Mouse (Mus musculus): ENCODE measurements around the gene Pja2. TPM values are rescaled to one million over a fixed set of nuclear protein-coding genes. Genes with fewer than 3 reads are reported as not detected.
"Not testable (repeated sequence)": the region's sequence is repeated elsewhere in the genome, so short reads cannot be mapped to it uniquely, and the experiment has no call there.

Gene Pja2
- polyA plus RNA-seq, 1 experiment from 2014 or later: 29.9 TPM

DNA sequence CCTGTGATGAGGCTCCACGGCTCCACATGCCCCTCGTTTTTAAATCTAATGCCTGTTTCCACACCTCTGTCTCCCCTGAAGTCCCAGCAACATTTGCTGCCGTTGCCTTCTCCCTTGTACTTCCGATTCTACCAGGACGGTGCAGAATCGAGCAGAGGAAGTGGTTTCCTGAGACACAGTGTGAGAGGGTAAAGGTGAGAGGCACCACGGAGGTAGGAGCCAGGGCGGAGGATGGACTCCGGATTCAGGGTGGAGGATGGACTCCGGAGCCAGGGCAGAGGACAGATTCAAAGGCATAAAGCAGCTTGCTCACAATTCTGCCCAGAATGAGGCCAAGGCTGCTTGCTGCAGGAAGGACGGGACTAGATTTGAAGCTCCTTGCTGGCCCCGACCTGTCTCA lies 88.8 kb downstream of the Pja2 start:
- no peak overlapping the region for H3K27ac ChIP-seq
- no peaks in the 10 kb centered on the region for H3K79me2 ChIP-seq (ENCODE audit: inconsistent target)
- WGBS (ENCODE audit: missing documents): 52% methylated on average over 12 of the region's 12 CpGs
- no peak overlapping the region for H3K4me3 ChIP-seq (ENCODE audit: inconsistent target)
- no peaks in the 10 kb centered on the region for H3K36me3 ChIP-seq (ENCODE audit: inconsistent target)

DNA sequence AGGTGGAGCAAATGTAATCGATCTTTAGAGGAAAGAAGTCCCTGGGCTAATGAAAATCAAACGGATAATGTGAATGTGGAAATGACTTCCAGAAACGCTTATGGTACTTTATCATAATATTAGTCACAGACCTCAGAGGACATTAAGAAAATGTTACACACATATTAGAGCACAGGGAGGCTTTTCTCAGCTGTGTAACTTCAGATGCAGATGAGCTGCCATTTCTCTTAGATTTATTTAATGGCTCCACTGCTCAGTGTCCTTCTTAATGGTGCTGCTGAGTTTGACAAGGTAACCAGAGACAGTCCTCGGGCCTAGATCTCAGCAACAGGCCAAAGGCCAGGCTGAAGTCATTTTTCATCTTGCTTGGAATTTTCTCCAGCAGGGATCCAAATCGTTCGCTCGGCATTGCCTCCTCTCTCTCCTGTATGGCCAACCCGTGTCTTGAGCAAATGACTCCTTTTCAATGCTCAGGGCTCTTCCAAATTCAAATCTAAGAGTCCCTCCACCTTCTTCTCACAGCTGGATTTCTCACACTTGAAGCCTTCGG lies 89.3 kb downstream of the Pja2 start:
- H3K79me2 ChIP-seq (ENCODE audit: inconsistent target): no peaks in the 10 kb centered on the region
- no peak overlapping the region for H3K27ac ChIP-seq
- no peaks in the 10 kb centered on the region for H3K36me3 ChIP-seq (ENCODE audit: inconsistent target)
- H3K4me3 ChIP-seq (ENCODE audit: inconsistent target): no peak overlapping the region
- WGBS (ENCODE audit: missing documents): 87% methylated on average over 9 of the region's 9 CpGs

DNA sequence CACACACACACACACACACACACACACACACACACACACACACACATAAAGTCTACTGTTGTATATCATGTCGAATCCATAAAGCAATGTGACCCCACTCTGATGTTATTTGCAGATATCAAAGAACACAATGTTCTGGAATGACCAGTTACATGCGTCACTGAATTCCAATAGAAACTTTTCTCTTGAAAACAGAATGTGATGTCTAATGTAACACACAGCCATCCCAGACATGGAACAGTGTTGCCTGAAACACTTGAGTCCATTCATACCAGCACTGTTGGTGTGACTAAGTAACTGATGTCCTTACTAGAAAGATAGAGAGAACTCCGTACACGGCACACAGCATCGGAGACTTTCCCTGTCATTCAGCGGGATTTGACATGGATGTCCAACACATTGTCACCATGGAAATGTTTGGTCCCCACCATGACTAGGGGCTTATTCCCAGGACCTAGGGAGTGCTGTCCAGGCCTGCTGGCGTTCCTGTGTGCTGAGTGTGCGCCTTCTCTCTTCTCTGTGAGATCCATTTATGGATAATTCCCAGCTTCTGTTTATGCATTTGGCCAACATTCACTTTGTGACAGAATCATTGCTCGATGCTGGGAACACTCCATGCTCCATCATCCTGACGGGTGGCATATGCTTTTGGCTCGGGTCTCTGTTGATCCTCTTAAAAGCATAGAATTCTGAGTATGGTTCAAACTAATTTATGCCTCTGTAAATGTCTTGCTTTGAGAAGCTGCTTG lies 90.0 kb downstream of the Pja2 start:
- WGBS (ENCODE audit: missing documents): 94% methylated on average over 10 of the region's 11 CpGs

DNA sequence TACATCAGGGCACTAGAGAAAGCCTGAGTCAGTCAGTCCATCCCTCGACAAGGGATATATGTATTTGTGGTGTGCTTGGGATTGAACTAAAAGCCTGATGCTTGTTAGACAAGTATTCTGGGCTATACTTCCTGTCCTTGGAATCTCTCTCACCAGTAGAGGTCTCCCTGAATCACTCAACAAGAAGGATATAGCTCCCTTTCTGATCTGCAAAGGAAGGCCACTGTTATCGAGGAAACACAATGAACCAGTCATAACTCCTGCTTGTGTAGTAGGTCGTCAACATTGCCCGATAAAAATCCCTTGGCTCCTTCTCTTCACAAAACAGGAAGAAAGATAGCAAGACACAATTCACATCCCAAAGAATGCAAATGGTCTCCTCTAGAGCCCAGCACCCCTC lies 99.6 kb downstream of the Pja2 start:
- Histone ChIP-seq H3K79me2 (ENCODE audit: inconsistent target) (no peaks in the 10 kb centered on the region), H3K36me3 (ENCODE audit: inconsistent target) (no peaks in the 10 kb centered on the region), H3K4me3 (ENCODE audit: inconsistent target) (no peak overlapping the region), H3K27ac (no peak overlapping the region)
- whole genome bisulfite sequencing (ENCODE audit: missing documents): 61% methylated on average over 4 of the region's 4 CpGs

More for the DNA sequence above, 90.0 kb downstream of the Pja2 start:
- Histone ChIP-seq H3K79me2 (ENCODE audit: inconsistent target) (no peaks in the 10 kb centered on the region), H3K36me3 (ENCODE audit: inconsistent target) (no peaks in the 10 kb centered on the region), H3K27ac (no peak overlapping the region), H3K4me3 (ENCODE audit: inconsistent target) (no peak overlapping the region)

DNA sequence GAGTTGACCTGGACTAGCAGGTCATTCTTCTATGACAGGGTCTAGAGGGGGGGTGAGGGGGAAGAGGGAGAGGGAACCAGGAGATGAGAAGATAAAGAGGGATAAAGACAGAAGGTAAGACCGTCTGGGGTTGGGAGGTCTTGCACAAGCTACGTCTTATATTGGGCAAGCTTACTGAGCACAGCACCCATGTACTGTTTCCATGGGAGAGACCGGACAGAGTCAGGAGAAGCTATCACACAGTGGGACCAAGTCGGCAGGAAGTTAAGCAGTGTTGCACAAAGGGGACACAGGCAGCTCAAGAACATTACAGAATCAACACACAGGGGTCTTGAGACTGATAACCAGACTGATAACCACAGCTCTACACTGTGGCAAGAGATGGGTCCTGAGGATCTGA lies 100.1 kb downstream of the Pja2 start:
- WGBS (ENCODE audit: missing documents): 67% methylated on average over 2 of the region's 4 CpGs
- H3K4me3 ChIP-seq (ENCODE audit: inconsistent target); H3K27ac ChIP-seq; H3K36me3 ChIP-seq (ENCODE audit: inconsistent target); H3K79me2 ChIP-seq (ENCODE audit: inconsistent target): not testable (repeated sequence)

DNA sequence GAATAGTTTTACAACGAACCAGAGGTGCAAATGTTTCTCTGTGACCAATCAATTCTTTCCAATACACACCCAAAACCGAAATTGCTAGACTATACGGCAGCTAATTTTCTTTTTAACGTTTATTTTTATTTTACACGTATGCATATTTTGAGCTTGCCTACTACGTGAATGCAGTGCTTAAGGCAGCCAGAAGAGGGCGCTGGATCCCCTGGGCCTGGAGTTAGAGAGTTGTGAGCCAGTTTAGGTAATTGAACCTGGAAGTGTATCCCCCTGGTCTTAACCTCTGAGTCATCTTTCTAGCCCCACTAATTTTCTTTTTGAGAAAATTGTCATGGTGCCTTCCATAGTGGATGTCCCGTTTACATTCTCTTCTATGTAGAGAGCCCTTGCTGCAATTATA lies 100.5 kb downstream of the Pja2 start:
- Histone ChIP-seq H3K27ac (no peak overlapping the region), H3K36me3 (ENCODE audit: inconsistent target) (no peaks in the 10 kb centered on the region), H3K4me3 (ENCODE audit: inconsistent target) (no peak overlapping the region), H3K79me2 (ENCODE audit: inconsistent target) (no peaks in the 10 kb centered on the region)
- 86% methylated on average over 8 of the region's 8 CpGs for WGBS (ENCODE audit: missing documents)

Data from macrophage (primary cell).